Mouse (Mus musculus) kidney, postnatal 0 days (tissue): ENCODE results near the gene Car9. TPM values are rescaled to one million over a fixed set of nuclear protein-coding genes. Genes with fewer than 3 reads are reported as not detected.
A peak's percentile ranks its signal among the peaks of the same experiment; 100 is the strongest.

ENCODE experiments used
- ATAC-seq: fragments of 200-750 bp; cut with Nextera tagmentation; replicated peaks from 2 replicates; pipeline ENCODE4 v1.8.0; 2017; ENCODE audit warnings: low read depth, moderate number of reproducible peaks, moderate TSS enrichment, moderate library complexity; ENCODE audit not compliant: low FRiP score
- DNase-seq: peaks from one replicate; pipeline ENCODE4 v3.0.0-alpha.2; 2016; ENCODE audit warnings: low spot score
- H3K27ac ChIP-seq: fragments of 300-500 bp; sonication (generic); 2 replicates; pipeline ENCODE4 v1.5.1; 2014; ENCODE audit warnings: mild to moderate bottlenecking
- H3K27me3 ChIP-seq: fragments of 300-500 bp; sonication (generic); 2 replicates; pipeline ENCODE4 v1.6.1; 2014; ENCODE audit warnings: low read length, mixed read lengths; ENCODE audit not compliant: insufficient read depth
- H3K36me3 ChIP-seq: fragments of 300-500 bp; sonication (generic); 2 replicates; pipeline ENCODE4 v1.6.1; 2014; ENCODE audit warnings: low read length, mixed read lengths; ENCODE audit not compliant: insufficient read depth
- H3K4me1 ChIP-seq: fragments of 300-500 bp; sonication (generic); replicated peaks from 2 replicates; pipeline ENCODE4 v1.6.1; 2014; ENCODE audit warnings: antibody characterized with exemption, low read length, mixed read lengths; ENCODE audit not compliant: insufficient read depth
- H3K4me2 ChIP-seq: fragments of 300-500 bp; sonication (generic); 2 replicates; pipeline ENCODE4 v1.6.1; 2014; ENCODE audit warnings: mild to moderate bottlenecking, low read length, moderate library complexity, mixed read lengths
- H3K4me3 ChIP-seq: fragments of 300-500 bp; sonication (generic); replicated peaks from 2 replicates; pipeline ENCODE4 v1.5.1; 2014; ENCODE audit warnings: low read depth, low read length
- H3K9ac ChIP-seq: fragments of 300-500 bp; sonication (generic); 2 replicates; pipeline ENCODE4 v1.6.1; 2014; ENCODE audit warnings: low read depth, low read length
- H3K9me3 ChIP-seq: fragments of 300-500 bp; sonication (generic); replicated peaks from 2 replicates; pipeline ENCODE4 v1.6.1; 2016; ENCODE audit warnings: low read length, inconsistent platforms, mixed read lengths
- CTCF ChIP-seq: IDR thresholded peaks from 2 replicates; pipeline ENCODE4 v1.5.1; 2016; ENCODE audit warnings: antibody characterized with exemption, low read depth, mild to moderate bottlenecking, moderate library complexity
- WGBS: fragments of 180-500 bp; shearing (Covaris S2); extraction: QIAGEN DNeasy Blood & Tissue Kit; methylation state at CpG from one replicate; pipeline ENCODE4 v1.1.7; 2014; 5-methylcytosine and 5-hydroxymethylcytosine counted together
- polyA plus RNA-seq: library from polyadenylated mRNA; unstranded; fragments of >200 nt; fragmentation: Nextera tagmentation; extraction: Ambion mirVana; gene quantifications from 2 replicates; pipeline ENCODE4 v1.2.1, GENCODE M21; 2015

Car9 gene
- polyA plus RNA-seq, 1 experiment from 2014 or later, result 1.3 TPM

DNA sequence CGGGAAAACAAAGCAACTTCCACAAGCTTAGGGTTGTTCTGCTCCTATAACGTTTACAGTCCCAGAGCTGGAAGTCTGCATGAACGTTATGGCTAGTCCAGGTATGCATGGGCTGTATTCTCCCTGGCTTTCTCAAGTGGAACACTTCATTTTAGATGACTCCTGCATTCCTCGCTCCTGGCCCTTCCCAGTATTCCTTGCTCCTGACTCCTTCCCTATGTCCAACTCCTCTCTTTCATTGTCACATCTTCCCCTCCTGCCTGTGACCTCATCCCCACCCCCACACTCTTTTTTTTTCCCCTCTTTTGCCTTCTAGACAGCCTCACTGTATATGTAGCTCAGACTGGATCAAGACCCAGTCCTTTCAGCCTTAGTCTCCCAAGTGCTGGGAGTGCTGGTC is 7.0 kb downstream of the Car9 start:
- DNase-seq (no peak), ATAC-seq (no peak)
- no peak overlapping the region for H3K27ac ChIP-seq
- 0 out of 2 replicates have a peak, but pooled peaks cover 10% of the 10 kb centered on the region for H3K36me3 ChIP-seq
- H3K9me3 ChIP-seq, result no peaks in the 10 kb centered on the region
- TF ChIP-seq CTCF, result no peak
- no peak overlapping the region for H3K4me3 ChIP-seq
- H3K27me3 ChIP-seq, result no peaks in the 10 kb centered on the region
- peaks cover 3% of the 10 kb centered on the region; the same call in 1 of the 2 replicates for H3K4me1 ChIP-seq
- H3K9ac ChIP-seq, result no peak overlapping the region
- H3K4me2 ChIP-seq, result no peak overlapping the region
- WGBS, result 58% methylated on average over 4 of the region's 4 CpGs

DNA sequence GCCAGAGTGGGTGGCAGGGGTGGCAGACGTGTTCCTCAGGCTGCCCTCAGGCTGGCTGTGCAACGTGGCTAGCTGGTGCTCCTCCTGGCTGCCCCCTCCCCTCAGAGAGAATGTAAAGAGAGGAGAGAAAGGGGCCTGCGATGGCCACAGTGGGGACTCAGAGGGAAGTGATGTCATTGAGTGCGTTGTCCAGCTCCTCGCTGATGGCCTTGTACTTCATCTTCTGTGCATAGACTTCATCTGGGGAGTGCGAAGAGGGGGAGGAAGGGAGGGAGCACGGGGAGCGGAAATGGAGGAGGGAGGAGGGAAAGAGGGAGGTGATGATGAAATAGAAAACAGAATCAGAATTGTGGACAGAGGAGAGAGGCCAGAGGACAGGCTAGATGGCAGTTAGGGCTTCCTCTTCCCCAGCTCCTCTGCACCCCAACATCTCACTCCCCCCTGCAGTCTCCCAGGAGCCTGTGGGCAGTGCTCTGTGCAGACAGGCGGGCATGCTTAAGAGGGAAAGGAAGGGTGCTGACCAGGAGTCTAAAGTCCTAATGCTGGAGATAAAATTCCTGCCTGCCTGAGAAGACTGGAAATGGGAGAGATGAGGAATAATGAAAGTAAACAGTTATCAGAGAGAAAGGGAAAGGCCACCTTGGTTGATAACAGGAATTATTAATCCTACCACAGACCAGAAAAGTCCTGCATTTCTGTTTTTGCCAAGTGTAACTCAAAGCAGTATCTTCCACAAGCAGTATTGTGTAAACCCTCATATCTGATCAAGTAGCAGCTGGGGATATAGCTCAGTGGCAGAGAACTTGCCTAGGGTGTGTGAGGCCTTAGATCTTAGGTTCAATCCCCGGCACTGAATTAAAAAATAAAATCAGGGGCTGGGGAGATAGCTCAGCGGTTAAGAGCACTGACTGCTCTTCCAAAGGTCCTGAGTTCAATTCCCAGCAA is 9.3 kb downstream of the Car9 start:
- Histone ChIP-seq H3K4me3 (no peak overlapping the region), H3K9ac (no peak overlapping the region), H3K36me3 (0 out of 2 replicates have a peak, but pooled peaks cover 10% of the 10 kb centered on the region), H3K4me1 (no peaks in the 10 kb centered on the region; the same call in 1 of the 2 replicates), H3K9me3 (no peaks in the 10 kb centered on the region), H3K27ac (no peak overlapping the region), H3K27me3 (no peaks in the 10 kb centered on the region), H3K4me2 (no peak overlapping the region)
- DNase-seq (no peak), ATAC-seq (no peak)
- TF ChIP-seq CTCF, result no peak
- 70% methylated on average over 11 of the region's 11 CpGs for WGBS

DNA sequence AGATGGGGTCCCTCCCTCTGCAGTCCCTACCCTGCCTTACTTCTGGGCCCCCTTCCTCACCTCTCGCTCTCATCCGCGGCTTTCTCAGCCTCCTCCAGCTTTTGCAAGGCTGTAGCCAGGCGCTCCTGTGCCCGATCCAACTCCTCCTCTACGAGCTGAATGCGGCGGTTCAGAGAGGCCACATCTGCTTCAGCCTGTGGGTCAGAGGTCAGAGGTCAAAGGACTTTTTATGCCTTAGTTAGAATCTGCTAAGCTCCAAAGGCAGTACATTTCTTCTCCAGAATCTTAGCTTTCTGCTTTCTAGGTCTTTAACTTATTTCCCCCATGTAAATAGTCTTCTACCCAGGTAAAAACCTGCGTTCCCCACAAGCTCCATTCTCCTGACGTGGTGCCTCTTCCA is 12.8 kb downstream of the Car9 start:
- Histone ChIP-seq H3K9ac (no peak overlapping the region), H3K4me2 (peak overlapping the region; percentile 46), H3K27ac (no peak overlapping the region), H3K4me3 (0 out of 2 replicates have a peak overlapping the region, but pooled peaks have one; percentile 0), H3K4me1 (peaks cover 21% of the 10 kb centered on the region; the same call in 1 of the 2 replicates), H3K27me3 (no peaks in the 10 kb centered on the region), H3K9me3 (no peaks in the 10 kb centered on the region), H3K36me3 (0 out of 2 replicates have a peak, but pooled peaks cover 9% of the 10 kb centered on the region)
- no peak for ATAC-seq
- TF ChIP-seq CTCF, result no peak
- no peak for DNase-seq
- 17% methylated on average over 10 of the region's 10 CpGs for WGBS

DNA sequence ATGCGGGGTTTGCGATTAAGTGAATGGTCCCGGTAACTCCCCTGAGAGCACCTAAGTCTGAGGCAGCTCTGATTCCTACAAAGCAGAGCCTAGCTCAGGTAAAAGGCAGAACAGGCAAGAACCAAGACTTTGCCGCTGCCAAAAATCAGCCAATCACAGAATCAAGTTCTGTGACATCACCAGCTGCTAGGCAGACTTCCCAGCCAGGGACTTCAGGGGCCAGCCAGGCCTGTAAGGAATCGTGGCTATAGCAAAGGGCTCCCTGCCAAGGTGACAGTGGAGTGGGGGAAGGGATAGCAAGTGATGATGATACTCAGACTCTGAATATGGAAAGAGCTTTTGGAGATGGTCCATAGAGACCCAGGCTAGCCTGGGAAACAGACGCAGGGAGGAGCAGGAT is 13.2 kb downstream of the Car9 start:
- Histone ChIP-seq H3K27me3 (no peaks in the 10 kb centered on the region), H3K4me1 (peaks cover 21% of the 10 kb centered on the region; the same call in 1 of the 2 replicates), H3K27ac (no peak overlapping the region), H3K9me3 (no peaks in the 10 kb centered on the region), H3K9ac (no peak overlapping the region), H3K4me3 (0 out of 2 replicates have a peak overlapping the region, but pooled peaks have one; percentile 0), H3K4me2 (peak overlapping the region; percentile 46), H3K36me3 (0 out of 2 replicates have a peak, but pooled peaks cover 5% of the 10 kb centered on the region)
- no peak for TF ChIP-seq CTCF
- 10% methylated on average over 6 of the region's 6 CpGs for whole genome bisulfite sequencing
- peak; percentile 45 for ATAC-seq
- DNase-seq, result peak; percentile 91

DNA sequence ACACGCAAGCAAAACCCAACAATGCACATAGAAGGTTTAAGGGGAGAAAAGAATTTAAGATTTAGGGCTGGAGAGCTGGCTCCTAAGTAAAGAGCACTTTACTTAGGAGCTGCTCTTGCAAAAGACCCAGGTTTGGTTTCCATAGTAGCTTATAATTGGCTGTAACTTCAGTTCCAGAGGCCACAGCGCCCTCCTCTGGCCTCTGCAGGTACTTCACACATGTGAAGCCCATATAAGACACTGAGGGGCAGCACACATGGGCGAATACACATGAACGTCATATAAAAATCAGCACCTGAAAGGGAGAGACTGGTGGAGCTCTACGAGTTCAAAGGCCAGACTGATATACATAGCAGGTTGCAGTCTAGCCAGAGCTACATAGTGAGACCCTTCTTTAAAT is 21.1 kb downstream of the Car9 start:
- no peak overlapping the region for H3K4me2 ChIP-seq
- no peak overlapping the region for H3K27ac ChIP-seq
- no peak for DNase-seq
- H3K9me3 ChIP-seq, result no peaks in the 10 kb centered on the region
- no peak for ATAC-seq
- no peak overlapping the region for H3K4me3 ChIP-seq
- H3K27me3 ChIP-seq, result no peaks in the 10 kb centered on the region
- peak; percentile 54; the same call in 1 of the 2 replicates for TF ChIP-seq CTCF
- WGBS, result 65% methylated on average over 5 of the region's 5 CpGs
- peaks cover 9% of the 10 kb centered on the region; the same call in 1 of the 2 replicates for H3K4me1 ChIP-seq
- no peak overlapping the region for H3K9ac ChIP-seq
- H3K36me3 ChIP-seq, result peaks cover 22% of the 10 kb centered on the region

DNA sequence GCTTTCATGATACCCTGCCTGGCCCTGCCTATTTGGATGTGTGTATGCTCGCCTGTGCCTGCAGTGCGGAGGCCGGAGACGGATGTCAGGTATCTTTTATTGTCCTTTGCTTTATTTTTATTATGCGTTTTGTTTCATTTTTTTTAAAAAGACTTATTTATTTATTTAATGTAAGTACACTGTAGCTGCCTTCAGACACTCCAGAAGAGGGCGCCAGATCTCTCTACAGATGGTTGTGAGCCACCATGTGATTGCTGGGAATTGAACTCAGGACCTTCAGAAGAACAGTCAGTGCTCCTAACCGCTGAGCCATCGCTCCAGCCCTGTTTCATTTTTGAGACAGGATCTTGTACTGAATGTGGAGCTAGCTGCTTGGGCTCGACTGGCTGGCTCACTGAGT is 21.7 kb downstream of the Car9 start:
- Histone ChIP-seq H3K27ac (no peak overlapping the region), H3K9ac (no peak overlapping the region), H3K4me3 (no peak overlapping the region), H3K4me1 (peaks cover 9% of the 10 kb centered on the region; the same call in 1 of the 2 replicates), H3K36me3 (peaks cover 28% of the 10 kb centered on the region), H3K27me3 (no peaks in the 10 kb centered on the region), H3K4me2 (no peak overlapping the region), H3K9me3 (no peaks in the 10 kb centered on the region)
- 85% methylated on average over 9 of the region's 9 CpGs for whole genome bisulfite sequencing
- TF ChIP-seq CTCF, result peak; percentile 51
- DNase-seq (no peak), ATAC-seq (no peak)
